Mouse (Mus musculus) lung, embryonic 15.5 days (tissue): ENCODE measurements at regions not wholly inside any gene's neighbourhood (a gene's known extent, or its start where the extent isn't known, plus 50 kb on each side); places are given as distances from the start of the nearest gene placed in this dataset.

Source experiments
- ATAC-seq: fragments of 200-750 bp; cut with Nextera tagmentation; 2 replicates; pipeline ENCODE4 v1.8.0; 2017; ENCODE audit warnings: moderate number of reproducible peaks, borderline replicate concordance; ENCODE audit not compliant: low FRiP score, low TSS enrichment; ENCODE audit errors: extremely low read depth
- H3K27ac ChIP-seq: fragments of 300-500 bp; sonication (generic); 2 replicates; pipeline ENCODE4 v1.5.1; 2015; ENCODE audit warnings: moderate library complexity, mild to moderate bottlenecking, inconsistent platforms
- H3K27me3 ChIP-seq: fragments of 300-500 bp; sonication (generic); 2 replicates; pipeline ENCODE4 v1.6.1; 2015; ENCODE audit warnings: inconsistent platforms
- H3K36me3 ChIP-seq: fragments of 300-500 bp; sonication (generic); 2 replicates; pipeline ENCODE4 v1.6.1; 2015; ENCODE audit warnings: inconsistent platforms
- H3K4me1 ChIP-seq: fragments of 300-500 bp; sonication (generic); 2 replicates; pipeline ENCODE4 v1.6.1; 2015; ENCODE audit warnings: inconsistent platforms
- H3K4me2 ChIP-seq: fragments of 300-500 bp; sonication (generic); 2 replicates; pipeline ENCODE4 v1.6.1; 2015; ENCODE audit warnings: inconsistent platforms, mild to moderate bottlenecking, moderate library complexity
- H3K4me3 ChIP-seq: fragments of 300-500 bp; sonication (generic); 2 replicates; pipeline ENCODE4 v1.5.1; 2015; ENCODE audit warnings: mild to moderate bottlenecking, inconsistent platforms
- H3K9ac ChIP-seq: fragments of 300-500 bp; sonication (generic); 2 replicates; pipeline ENCODE4 v1.6.1; 2015; ENCODE audit warnings: inconsistent platforms
- H3K9me3 ChIP-seq: fragments of 300-500 bp; sonication (generic); 2 replicates; pipeline ENCODE4 v1.6.1; 2016; ENCODE audit warnings: inconsistent platforms
- WGBS: fragments of 180-500 bp; shearing (Covaris S2); methylation state at CpG from one replicate; pipeline ENCODE4 v1.1.7; 2015; 5-methylcytosine and 5-hydroxymethylcytosine counted together

DNA sequence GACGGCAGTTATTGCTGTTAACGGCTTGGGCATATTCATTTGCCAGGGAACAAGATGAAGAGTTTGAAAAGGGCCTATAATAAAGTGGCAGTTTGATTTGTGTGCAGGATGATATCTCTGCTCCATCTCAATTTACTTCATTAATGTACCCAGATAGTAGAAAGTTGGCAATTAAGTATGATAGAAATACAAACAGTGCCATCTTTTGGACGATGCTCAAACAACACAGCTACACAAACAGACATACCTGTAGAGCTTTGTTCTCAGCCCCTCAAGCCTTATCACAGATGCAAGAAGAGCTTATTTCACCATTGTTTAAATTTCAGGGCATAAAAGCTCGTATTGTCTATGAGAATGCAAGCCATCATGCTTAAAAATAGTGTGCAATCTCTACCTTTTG, 82.2 kb downstream of the Tnfsf11 start:
- Histone ChIP-seq H3K27ac (no peak overlapping the region), H3K9ac (no peak overlapping the region), H3K36me3 (no peaks in the 10 kb centered on the region), H3K9me3 (no peaks in the 10 kb centered on the region), H3K4me3 (no peak overlapping the region), H3K4me1 (no peaks in the 10 kb centered on the region), H3K27me3 (no peaks in the 10 kb centered on the region), H3K4me2 (no peak overlapping the region)
- WGBS, result 52% methylated on average over 4 of the region's 4 CpGs
- no peak for ATAC-seq

DNA sequence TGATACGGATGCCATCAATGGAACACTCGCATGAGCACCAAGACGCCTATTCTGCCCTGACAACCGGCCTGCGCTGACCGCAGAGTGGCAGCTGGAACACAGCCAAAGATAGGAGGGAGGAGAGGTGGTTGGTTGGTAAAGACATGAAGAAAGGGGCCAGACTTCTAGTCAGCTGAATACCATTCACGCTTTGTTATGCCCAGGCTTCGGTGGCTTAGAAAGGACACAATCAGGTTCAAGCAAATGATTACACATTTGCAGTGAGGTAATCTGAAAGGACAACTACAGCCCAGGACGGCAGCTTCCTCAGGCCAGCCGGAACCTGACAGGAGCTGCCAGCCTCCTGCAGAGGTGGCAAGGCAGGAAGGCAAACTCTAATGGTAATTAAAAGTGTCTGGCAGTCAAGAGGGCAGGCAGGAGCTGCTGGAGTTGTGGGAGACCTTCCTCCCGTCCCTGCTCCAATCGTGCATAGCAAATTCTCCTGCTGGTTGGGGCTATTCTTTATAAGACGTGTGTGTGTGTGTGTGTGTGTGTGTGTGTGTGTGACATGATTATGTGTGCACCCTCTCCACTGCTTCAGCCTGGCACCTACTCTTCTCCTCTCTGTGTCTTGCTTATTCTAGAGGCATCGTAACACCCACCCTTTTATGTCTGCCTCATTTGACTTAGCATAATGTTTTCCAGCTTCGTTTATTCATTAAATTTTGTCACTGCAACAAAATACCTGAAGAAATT, 91.4 kb downstream of the Tnfsf11 start:
- no peak for ATAC-seq
- 34% methylated on average over 15 of the region's 15 CpGs for WGBS
- H3K36me3 ChIP-seq, result no peaks in the 10 kb centered on the region
- no peak overlapping the region for H3K9ac ChIP-seq
- H3K4me1 ChIP-seq, result no peaks in the 10 kb centered on the region
- H3K27ac ChIP-seq, result no peak overlapping the region
- H3K27me3 ChIP-seq, result no peaks in the 10 kb centered on the region
- no peak overlapping the region for H3K4me2 ChIP-seq
- no peak overlapping the region for H3K4me3 ChIP-seq
- no peaks in the 10 kb centered on the region for H3K9me3 ChIP-seq

DNA sequence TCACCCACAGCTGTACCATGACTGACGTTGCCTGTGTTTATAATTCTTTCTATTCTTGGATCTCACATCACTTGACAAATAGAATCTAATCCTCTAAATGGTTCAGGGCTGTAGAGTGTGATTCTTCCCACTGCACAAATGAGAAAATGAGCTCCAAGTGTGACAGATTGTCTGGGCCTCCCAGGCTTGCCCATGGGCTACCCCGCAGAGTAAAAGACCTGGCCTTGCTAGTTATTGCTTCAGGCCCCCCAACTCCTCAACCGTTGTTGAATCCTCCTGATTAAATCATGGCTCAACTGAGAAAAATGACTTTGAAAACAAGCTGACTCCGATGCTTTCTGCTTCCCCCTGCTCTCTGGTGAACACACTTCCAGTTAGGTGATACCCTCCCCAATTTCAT, 92.4 kb downstream of the Tnfsf11 start:
- Histone ChIP-seq H3K4me2 (no peak overlapping the region), H3K9me3 (no peaks in the 10 kb centered on the region), H3K27me3 (no peaks in the 10 kb centered on the region), H3K27ac (no peak overlapping the region), H3K4me1 (no peaks in the 10 kb centered on the region), H3K9ac (no peak overlapping the region), H3K4me3 (no peak overlapping the region), H3K36me3 (no peaks in the 10 kb centered on the region)
- 43% methylated on average over 4 of the region's 4 CpGs for WGBS
- ATAC-seq, result peak; percentile 19; the same call in 1 of the 2 replicates

DNA sequence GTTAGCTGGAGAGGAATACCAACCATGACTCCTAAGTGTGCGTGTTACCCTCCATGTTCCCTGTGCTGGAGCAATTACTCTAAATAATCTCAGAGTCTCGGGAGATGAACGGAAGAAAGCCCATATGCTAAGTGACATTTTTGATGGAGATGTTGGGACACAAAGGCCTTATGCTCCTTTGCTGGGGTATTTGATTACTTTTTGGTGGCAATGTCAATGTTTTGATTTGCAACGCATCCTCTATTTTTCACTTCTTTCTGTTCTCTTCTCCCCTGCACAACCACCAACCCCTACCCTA, 103.3 kb downstream of the Tnfsf11 start:
- WGBS, result 82% methylated on average over 4 of the region's 4 CpGs
- no peaks in the 10 kb centered on the region for H3K36me3 ChIP-seq
- H3K27me3 ChIP-seq, result no peaks in the 10 kb centered on the region
- H3K9me3 ChIP-seq, result no peaks in the 10 kb centered on the region
- H3K4me3 ChIP-seq, result no peak overlapping the region
- H3K4me2 ChIP-seq, result no peak overlapping the region
- no peak overlapping the region for H3K9ac ChIP-seq
- ATAC-seq, result no peak
- no peaks in the 10 kb centered on the region for H3K4me1 ChIP-seq
- no peak overlapping the region for H3K27ac ChIP-seq

DNA sequence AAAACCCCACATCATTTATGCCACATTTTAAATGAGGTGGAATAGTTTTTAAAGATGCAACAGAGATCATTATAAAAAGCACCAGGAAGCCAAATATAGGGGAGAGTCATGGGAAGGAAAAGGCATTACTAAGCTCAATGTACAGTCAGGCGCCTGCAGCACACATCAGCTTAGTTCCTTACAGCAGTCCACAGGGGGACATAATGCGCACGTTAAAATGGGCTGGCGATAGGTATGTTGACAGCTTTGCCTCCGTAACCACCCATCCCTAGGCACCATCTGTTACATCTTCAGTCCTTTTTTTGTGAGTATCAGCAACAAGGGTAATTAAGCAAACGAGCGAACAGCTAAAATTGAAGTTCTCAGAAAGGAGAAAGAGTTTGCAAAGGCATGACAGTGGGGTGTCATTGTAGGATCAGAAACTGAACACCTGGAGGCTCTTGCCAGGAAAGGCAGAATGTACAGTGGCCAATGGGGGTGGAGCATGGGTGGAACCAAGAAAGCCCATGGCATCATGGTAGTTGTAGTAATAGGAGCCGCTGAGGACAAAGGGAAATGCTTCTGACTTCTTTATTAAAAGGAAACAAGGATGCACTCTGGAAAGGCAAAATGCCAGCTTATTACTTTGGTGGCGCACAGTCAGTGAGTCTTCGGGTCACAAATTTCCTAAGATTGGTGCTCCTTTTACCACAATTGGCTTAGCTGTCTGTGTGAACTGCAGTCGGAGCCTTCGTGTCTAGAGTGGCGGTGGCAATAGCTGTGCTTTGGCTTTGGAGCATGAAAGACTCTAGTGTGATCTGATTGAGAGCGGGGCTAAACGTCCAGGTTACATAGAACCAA, 103.9 kb downstream of the Tnfsf11 start:
- 76% methylated on average over 15 of the region's 15 CpGs for WGBS
- no peaks in the 10 kb centered on the region for H3K36me3 ChIP-seq
- no peaks in the 10 kb centered on the region for H3K4me1 ChIP-seq
- H3K27me3 ChIP-seq, result no peaks in the 10 kb centered on the region
- H3K27ac ChIP-seq, result no peak overlapping the region
- no peaks in the 10 kb centered on the region for H3K9me3 ChIP-seq
- no peak overlapping the region for H3K4me3 ChIP-seq
- no peak overlapping the region for H3K4me2 ChIP-seq
- H3K9ac ChIP-seq, result no peak overlapping the region
- no peak for ATAC-seq

DNA sequence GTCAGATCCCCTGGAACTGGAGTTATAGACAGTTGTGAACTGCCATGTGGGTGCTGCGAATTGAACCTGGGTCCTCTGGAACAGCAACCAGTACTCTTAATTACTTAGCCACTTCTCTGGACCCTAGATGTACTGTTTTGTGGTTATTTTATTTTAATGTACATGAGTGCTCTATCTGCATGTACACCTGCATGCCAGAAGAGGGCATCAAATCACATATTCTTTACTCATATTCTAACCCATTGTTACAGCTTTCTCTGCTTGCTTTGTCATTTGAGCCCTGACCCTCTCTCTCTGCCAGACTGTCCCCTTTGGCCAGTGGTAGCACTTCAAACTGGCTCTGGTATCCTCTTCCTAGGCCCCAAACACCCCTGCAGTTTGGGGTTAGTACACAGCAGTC, 105.1 kb downstream of the Tnfsf11 start:
- Histone ChIP-seq H3K4me3 (no peak overlapping the region), H3K4me1 (no peaks in the 10 kb centered on the region), H3K36me3 (no peaks in the 10 kb centered on the region), H3K27me3 (no peaks in the 10 kb centered on the region), H3K9ac (no peak overlapping the region), H3K9me3 (no peaks in the 10 kb centered on the region), H3K27ac (no peak overlapping the region), H3K4me2 (no peak overlapping the region)
- 87% methylated on average over 1 of the region's 1 CpGs for WGBS
- no peak for ATAC-seq

DNA sequence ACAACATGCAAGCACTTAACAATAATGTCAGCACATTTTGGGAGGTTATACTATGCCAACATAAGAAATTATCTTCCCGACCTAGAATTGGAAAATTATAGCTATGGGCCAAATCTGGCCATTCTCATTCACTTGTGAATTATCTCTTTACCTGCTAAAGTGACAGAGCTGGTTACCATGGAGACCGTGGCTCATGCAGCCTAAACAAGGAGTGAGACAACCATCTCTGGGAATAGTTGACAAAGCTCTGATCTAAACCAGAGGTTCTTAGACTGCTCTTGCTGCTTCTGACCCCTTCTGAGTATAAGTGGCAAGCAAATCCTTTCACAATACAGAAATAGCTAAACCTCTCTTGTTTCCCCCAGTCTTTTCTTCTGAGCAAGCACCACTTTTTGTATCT, 108.7 kb upstream of the Fam216b start:
- H3K27me3 ChIP-seq, result no peaks in the 10 kb centered on the region
- WGBS, result 81% methylated on average over 2 of the region's 2 CpGs
- no peak overlapping the region for H3K4me3 ChIP-seq
- H3K4me2 ChIP-seq, result no peak overlapping the region
- no peaks in the 10 kb centered on the region for H3K36me3 ChIP-seq
- H3K27ac ChIP-seq, result no peak overlapping the region
- H3K9me3 ChIP-seq, result no peaks in the 10 kb centered on the region
- ATAC-seq, result no peak
- no peaks in the 10 kb centered on the region for H3K4me1 ChIP-seq
- H3K9ac ChIP-seq, result no peak overlapping the region

DNA sequence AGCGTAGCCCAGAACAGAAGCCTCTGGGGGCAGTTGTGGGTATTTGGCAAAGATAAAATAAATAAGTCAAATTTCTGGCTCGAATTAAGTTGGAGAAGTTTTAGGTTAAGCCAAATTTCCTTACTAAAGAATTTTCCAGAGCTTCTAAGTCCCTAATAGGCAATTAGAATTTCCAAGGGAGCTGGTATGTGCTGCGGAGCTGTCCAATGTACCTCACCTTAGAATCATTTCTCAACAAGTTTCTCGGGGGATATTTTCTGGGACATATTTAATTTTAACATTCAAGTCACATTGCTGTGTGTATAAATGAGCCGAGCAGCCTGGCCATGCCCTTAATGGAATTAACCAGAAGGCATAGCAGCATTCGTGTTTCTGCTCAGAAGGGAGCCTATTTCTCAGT, 90.8 kb upstream of the Fam216b start:
- WGBS, result 53% methylated on average over 6 of the region's 6 CpGs
- H3K36me3 ChIP-seq, result no peaks in the 10 kb centered on the region

DNA sequence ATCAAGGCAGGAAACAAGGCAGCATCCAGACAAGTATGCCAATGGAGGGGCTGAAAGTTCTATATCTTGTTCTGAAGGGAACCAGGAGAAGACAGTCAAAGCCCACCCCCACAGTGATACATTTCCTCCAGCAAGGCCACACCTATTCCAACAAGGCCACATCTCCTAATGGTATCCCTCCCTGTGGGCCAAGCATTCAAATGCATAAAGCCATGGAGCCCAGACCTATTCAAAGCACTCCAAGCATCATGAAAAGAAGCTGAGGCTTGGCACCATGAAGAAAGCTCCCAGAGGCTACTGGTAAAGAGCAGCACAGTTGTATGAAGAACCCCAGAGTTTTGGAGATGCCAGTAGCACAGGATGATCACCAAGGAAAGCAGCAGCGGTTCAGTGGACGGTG, 84.6 kb upstream of the Fam216b start:
- H3K4me1 ChIP-seq, result no peaks in the 10 kb centered on the region
- WGBS, result 90% methylated on average over 2 of the region's 2 CpGs
- no peak overlapping the region for H3K4me3 ChIP-seq
- no peaks in the 10 kb centered on the region for H3K36me3 ChIP-seq
- H3K9me3 ChIP-seq, result no peaks in the 10 kb centered on the region
- H3K4me2 ChIP-seq, result no peak overlapping the region
- H3K9ac ChIP-seq, result no peak overlapping the region
- H3K27ac ChIP-seq, result no peak overlapping the region
- ATAC-seq, result no peak
- H3K27me3 ChIP-seq, result no peaks in the 10 kb centered on the region

More for the DNA sequence above, 90.8 kb upstream of the Fam216b start:
- ATAC-seq, result no peak
- no peaks in the 10 kb centered on the region for H3K4me1 ChIP-seq
- H3K27me3 ChIP-seq, result no peaks in the 10 kb centered on the region
- H3K9me3 ChIP-seq, result no peaks in the 10 kb centered on the region
- no peak overlapping the region for H3K27ac ChIP-seq
- H3K9ac ChIP-seq, result no peak overlapping the region
- H3K4me3 ChIP-seq, result no peak overlapping the region
- H3K4me2 ChIP-seq, result no peak overlapping the region

DNA sequence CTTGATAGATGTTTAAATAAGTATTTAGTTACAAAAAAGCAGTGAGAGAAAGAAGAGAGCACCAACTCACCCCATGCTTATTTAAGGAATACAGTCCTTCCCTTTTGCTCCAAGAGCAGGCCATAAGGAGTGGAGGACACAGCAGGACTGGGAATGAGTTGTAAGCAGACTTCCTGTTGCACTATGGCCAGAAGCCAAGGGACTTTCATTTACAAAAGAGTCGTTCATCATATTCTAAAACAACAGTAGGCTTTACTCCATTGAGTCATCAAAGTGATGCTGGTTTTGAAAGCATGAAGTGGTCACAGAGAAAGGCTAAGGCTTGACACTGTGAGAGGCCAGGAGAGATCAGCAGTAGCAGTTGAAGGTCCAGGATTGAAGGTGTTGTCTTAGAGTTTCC, 84.1 kb upstream of the Fam216b start:
- WGBS, result 53% methylated on average over 1 of the region's 1 CpGs
- Histone ChIP-seq H3K4me3 (no peak overlapping the region), H3K4me1 (no peaks in the 10 kb centered on the region), H3K9ac (no peak overlapping the region), H3K27ac (no peak overlapping the region), H3K9me3 (no peaks in the 10 kb centered on the region), H3K4me2 (no peak overlapping the region), H3K36me3 (no peaks in the 10 kb centered on the region), H3K27me3 (no peaks in the 10 kb centered on the region)
- no peak for ATAC-seq

DNA sequence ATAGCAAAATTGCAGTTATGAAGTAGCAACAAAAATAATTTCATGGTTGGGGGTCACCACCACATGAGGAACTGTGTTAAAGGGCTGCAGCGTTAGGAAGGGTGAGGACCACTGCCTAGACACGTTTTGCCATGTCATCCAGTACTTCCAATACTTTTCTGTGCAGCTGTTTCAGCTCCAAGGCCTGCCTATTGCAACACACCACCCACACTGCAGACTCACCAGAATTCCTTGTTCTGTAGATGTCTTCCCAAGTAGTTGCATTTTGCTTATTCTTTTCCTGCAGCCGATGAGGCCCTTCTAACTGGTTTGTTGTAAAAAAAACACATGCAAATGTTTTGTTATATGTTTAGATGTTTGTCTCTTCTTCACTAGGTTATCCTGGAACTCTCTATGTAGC, 72.0 kb upstream of the Fam216b start:
- no peaks in the 10 kb centered on the region for H3K36me3 ChIP-seq
- no peaks in the 10 kb centered on the region for H3K4me1 ChIP-seq
- H3K27ac ChIP-seq, result no peak overlapping the region
- H3K27me3 ChIP-seq, result no peaks in the 10 kb centered on the region
- no peaks in the 10 kb centered on the region for H3K9me3 ChIP-seq
- no peak overlapping the region for H3K9ac ChIP-seq
- no peak overlapping the region for H3K4me2 ChIP-seq
- no peak for ATAC-seq
- WGBS, result 76% methylated on average over 3 of the region's 3 CpGs
- no peak overlapping the region for H3K4me3 ChIP-seq

DNA sequence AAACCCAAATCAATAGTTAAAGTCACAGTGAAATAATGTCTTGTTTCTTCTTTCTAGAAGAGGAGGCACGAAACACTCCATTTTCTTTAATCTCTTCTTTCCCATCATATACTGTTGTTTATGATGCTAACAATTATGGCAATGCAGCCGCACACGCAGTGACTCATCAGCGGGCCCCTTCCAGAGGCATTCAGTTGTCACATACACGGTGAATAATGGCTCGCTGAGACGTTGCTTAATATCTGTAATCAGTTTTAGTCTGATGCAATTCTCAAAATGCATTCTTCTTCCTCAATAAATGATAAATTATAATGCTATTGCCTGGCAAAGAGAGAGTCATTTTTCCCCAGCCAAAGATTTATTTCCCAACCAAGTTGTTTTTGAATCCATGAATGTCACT, 70.8 kb upstream of the Fam216b start:
- 81% methylated on average over 7 of the region's 7 CpGs for WGBS
- Histone ChIP-seq H3K36me3 (no peaks in the 10 kb centered on the region), H3K27me3 (no peaks in the 10 kb centered on the region), H3K4me3 (no peak overlapping the region), H3K4me1 (no peaks in the 10 kb centered on the region), H3K4me2 (no peak overlapping the region), H3K9me3 (no peaks in the 10 kb centered on the region), H3K27ac (no peak overlapping the region), H3K9ac (no peak overlapping the region)
- ATAC-seq, result no peak
